Mouse (Mus musculus) midbrain, embryonic 10.5 days (tissue): ENCODE data around the gene Slc9a2. TPM values are rescaled to one million over a fixed set of nuclear protein-coding genes. Genes with fewer than 3 reads are reported as not detected.

Experiments used
- DNase-seq: peaks from one replicate; pipeline ENCODE4 v3.0.0-alpha.2; 2017; ENCODE audit warnings: low spot score
- H3K27ac ChIP-seq: fragments of 300-500 bp; sonication (generic); replicated peaks from 2 replicates; pipeline ENCODE4 v1.5.1; 2016; ENCODE audit warnings: mild to moderate bottlenecking
- H3K27me3 ChIP-seq: fragments of 300-500 bp; sonication (generic); 2 replicates; pipeline ENCODE4 v1.6.1; 2016; ENCODE audit warnings: low read depth, mild to moderate bottlenecking; ENCODE audit not compliant: poor library complexity, severe bottlenecking
- H3K36me3 ChIP-seq: fragments of 300-500 bp; sonication (generic); 2 replicates; pipeline ENCODE4 v1.6.1; 2016; ENCODE audit warnings: mild to moderate bottlenecking, moderate library complexity
- H3K4me1 ChIP-seq: fragments of 300-500 bp; sonication (generic); 2 replicates; pipeline ENCODE4 v1.6.1; 2016
- H3K4me3 ChIP-seq: fragments of 300-500 bp; sonication (generic); 2 replicates; pipeline ENCODE4 v1.5.1; 2016; ENCODE audit warnings: mild to moderate bottlenecking, moderate library complexity
- H3K9me3 ChIP-seq: fragments of 300-500 bp; sonication (generic); replicated peaks from 2 replicates; pipeline ENCODE4 v1.6.1; 2016; ENCODE audit warnings: mild to moderate bottlenecking
- WGBS: fragments of 180-500 bp; shearing (Covaris S2); methylation state at CpG from one replicate; pipeline ENCODE4 v1.1.7; 2016; 5-methylcytosine and 5-hydroxymethylcytosine counted together
- polyA plus RNA-seq: library from polyadenylated mRNA; unstranded; fragments of >200 nt; fragmentation: Nextera tagmentation; extraction: Ambion mirVana; gene quantifications from 2 replicates; pipeline ENCODE4 v1.2.1, GENCODE M21; 2016

The Slc9a2 gene
- polyA plus RNA-seq, 1 experiment from 2014 or later: 0.02 TPM

DNA sequence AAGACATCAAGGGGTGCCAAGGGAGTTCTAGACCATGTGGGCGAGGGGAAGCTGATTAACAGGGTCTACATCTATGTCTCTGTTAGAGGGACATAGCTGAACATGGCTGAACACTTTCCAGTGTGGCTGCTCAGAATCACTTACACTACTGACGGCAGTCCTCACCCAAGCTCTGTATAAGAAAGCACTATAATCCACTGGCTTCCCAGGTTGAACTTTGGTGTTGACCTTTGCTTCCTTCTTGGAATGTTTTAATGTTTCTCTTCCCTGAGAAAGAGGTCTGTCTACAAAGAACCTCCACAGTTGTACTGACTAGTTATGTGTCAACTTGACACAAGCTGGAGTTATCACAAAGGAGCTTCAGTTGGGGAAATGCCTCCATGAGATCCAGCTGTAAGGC is 95.7 kb downstream of the Slc9a2 start:
- Histone ChIP-seq H3K36me3 (peaks cover 24% of the 10 kb centered on the region), H3K27me3 (no peaks in the 10 kb centered on the region), H3K4me3 (no peak overlapping the region), H3K9me3 (peaks cover 11% of the 10 kb centered on the region), H3K27ac (no peak overlapping the region), H3K4me1 (no peaks in the 10 kb centered on the region)
- DNase-seq: no peak
- WGBS: 67% methylated on average over 2 of the region's 2 CpGs

- H3K27me3 ChIP-seq: no peaks in the 10 kb centered on the region
- no peak overlapping the region for H3K27ac ChIP-seq
- no peak for DNase-seq
- WGBS: 94% methylated on average over 3 of the region's 3 CpGs
- peaks cover 11% of the 10 kb centered on the region for H3K9me3 ChIP-seq
- H3K4me1 ChIP-seq: no peaks in the 10 kb centered on the region
- peaks cover 24% of the 10 kb centered on the region for H3K36me3 ChIP-seq
- no peak overlapping the region for H3K4me3 ChIP-seq
Observed at GRCm38 (mm10) chr1:40776763-40777162, 96.4 kb downstream of the Slc9a2 start.

DNA sequence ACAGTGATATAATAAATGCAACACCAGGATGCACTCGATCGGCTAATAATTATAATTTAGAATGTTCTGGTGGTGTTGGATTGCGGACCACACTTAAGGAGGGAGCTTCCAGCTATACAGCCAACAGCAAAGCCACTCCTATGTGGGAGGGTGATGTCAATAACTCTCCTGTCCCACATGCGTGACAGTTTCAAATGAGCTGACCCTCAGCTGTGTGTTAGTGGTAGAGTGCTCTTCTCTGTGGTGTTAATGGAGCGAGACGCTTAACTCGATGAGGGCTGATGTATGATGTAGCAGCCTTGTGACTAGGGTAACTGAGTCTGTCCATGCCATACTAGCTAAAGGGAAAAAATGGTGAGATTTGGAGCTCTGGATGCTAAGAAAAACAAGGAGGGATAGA is 103.1 kb downstream of the Slc9a2 start:
- Histone ChIP-seq H3K9me3 (peaks cover 10% of the 10 kb centered on the region), H3K36me3 (peaks cover 16% of the 10 kb centered on the region), H3K4me3 (no peak overlapping the region), H3K27me3 (no peaks in the 10 kb centered on the region), H3K4me1 (no peaks in the 10 kb centered on the region), H3K27ac (no peak overlapping the region)
- DNase-seq: no peak
- WGBS: 94% methylated on average over 7 of the region's 7 CpGs

DNA sequence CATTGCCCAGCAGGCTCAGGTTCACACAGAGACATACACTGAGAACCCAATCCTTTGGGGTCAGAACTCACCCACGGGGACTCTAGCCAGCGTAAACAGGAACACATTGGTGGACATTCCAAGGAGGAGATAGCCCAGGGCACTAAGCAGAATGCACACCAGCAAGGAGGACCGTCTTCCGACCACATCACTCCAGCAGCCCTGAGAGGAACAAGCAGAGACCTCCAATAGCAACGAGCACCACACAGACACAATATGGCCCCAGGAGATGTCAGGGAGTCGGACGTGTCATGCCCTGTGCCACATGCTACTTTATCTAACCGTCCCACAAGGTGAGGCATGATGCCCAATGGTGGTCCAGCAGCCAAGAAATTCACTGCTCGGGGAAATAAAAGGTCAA is 103.9 kb downstream of the Slc9a2 start:
- Histone ChIP-seq H3K27ac (no peak overlapping the region), H3K36me3 (peaks cover 8% of the 10 kb centered on the region), H3K27me3 (no peaks in the 10 kb centered on the region), H3K9me3 (peaks cover 2% of the 10 kb centered on the region; the same call in 1 of the 2 replicates), H3K4me1 (no peaks in the 10 kb centered on the region), H3K4me3 (no peak overlapping the region)
- DNase-seq: no peak
- WGBS: 92% methylated on average over 9 of the region's 9 CpGs

GRCm38 (mm10) chr1:40785876-40786445 is 105.6 kb downstream of the Slc9a2 start:
- H3K4me3 ChIP-seq: no peak overlapping the region
- H3K4me1 ChIP-seq: peaks cover 13% of the 10 kb centered on the region
- no peaks in the 10 kb centered on the region for H3K27me3 ChIP-seq
- no peaks in the 10 kb centered on the region for H3K9me3 ChIP-seq
- DNase-seq: no peak
- WGBS: 90% methylated on average over 11 of the region's 11 CpGs
- H3K27ac ChIP-seq: no peak overlapping the region
- H3K36me3 ChIP-seq: no peaks in the 10 kb centered on the region

DNA sequence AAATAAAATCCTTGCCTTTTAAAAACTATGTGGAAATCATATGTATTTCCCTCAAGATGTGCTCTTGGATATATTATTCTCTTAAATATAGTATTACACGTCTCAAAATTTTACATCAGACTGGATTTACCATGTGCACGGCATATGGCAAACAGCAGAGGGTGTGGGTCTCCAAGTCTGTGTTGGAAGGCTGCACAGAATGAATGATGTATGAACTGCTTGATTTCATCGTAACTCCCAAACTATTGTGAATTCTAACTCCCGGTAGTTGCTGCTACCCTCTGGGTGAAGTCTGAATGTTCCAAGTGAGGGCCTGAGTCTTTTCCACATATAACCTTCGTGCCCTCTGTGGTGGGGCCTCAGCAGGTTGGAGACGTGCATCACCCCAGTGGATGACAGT is 108.6 kb downstream of the Slc9a2 start:
- Histone ChIP-seq H3K9me3 (no peaks in the 10 kb centered on the region), H3K36me3 (no peaks in the 10 kb centered on the region), H3K4me3 (no peak overlapping the region), H3K4me1 (peaks cover 16% of the 10 kb centered on the region), H3K27me3 (no peaks in the 10 kb centered on the region), H3K27ac (no peak overlapping the region)
- DNase-seq: no peak
- WGBS: 90% methylated on average over 6 of the region's 6 CpGs

DNA sequence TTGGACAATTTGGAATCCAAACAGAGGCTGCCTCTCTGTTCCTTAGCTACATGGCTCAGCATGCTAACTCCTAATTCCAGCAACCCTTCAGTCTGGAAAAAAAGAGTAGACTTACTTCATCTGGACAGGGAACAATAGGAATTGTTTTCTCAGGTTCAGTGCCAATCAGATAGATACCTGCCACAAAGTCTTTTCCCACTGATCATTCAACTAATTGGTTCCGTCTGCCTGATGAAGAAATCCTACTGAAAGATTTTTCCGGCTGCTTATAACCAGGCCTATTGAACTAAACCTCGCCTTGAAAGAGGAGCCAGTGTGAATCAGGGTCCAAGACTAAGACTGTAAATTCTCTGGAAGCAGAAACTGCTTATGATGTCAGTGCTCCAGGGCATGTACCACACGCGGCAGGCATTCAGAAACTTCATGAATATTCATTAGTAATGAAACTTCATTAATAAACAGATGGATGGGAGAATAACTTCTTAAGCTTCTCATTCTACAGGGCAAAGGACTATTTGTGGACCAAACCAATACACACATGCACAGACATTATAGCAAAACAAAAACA is 109.4 kb downstream of the Slc9a2 start:
- DNase-seq: no peak
- no peak overlapping the region; the same call in 1 of the 2 replicates for H3K27ac ChIP-seq

DNA sequence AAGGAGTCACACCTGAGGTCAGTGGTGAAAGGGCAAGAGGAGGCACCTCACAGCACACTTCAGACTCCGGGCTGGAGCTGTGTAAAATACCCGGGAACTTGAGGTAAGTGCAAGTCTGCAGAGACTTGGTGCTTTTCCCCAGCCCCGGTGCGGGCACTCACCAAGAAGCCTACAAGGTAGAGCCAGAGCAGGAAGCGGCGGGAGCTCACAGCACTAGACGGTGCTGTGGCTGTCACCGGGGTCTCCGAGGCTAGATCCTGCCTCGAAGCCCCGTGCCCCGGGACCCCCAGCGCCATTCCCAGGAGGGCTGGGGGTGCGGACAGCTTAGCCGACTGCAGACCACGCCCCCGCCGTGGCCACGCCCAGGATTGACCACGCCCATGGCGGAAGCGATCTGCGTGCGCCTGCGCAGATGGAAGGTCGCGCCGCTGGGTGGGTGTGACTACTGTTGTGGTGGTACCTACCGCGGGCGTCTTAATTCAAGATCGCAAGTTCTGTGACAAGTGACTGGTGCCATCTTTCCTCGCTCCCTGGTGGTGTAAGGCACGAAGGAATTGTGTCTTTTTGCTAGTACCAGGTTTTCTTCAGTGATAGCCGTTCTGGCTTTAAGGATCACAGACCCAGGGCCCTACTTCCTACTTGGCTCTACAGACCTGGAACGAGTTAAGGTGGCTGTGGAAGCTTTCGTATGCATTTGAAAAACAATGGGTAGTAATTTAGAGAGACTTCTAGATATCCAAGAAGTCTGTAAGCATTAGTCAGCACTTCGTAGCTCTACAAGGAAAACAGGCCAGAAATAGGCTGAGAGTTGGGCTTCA is 110.2 kb downstream of the Slc9a2 start, which contains the start of gene Mfsd9:
Gene Mfsd9 (minus strand): TSS at position 364 of the 818 bp plus-strand sequence.
- WGBS: 6% methylated on average over 38 of the region's 38 CpGs
- Histone ChIP-seq H3K9me3 (no peaks in the 10 kb centered on the region), H3K27ac (peak within 1 kb of the TSS; percentile 75), H3K36me3 (no peaks in the 10 kb centered on the region), H3K4me3 (peak within 1 kb of the TSS; percentile 73), H3K27me3 (no peaks in the 10 kb centered on the region), H3K4me1 (peaks cover 16% of the 10 kb centered on the region)
- peak; percentile 93 for DNase-seq

More for the DNA sequence above, 109.4 kb downstream of the Slc9a2 start:
- Histone ChIP-seq H3K27me3 (no peaks in the 10 kb centered on the region), H3K4me1 (peaks cover 16% of the 10 kb centered on the region), H3K9me3 (no peaks in the 10 kb centered on the region), H3K4me3 (peak overlapping the region; percentile 73), H3K36me3 (no peaks in the 10 kb centered on the region)
- 45% methylated on average over 5 of the region's 5 CpGs for WGBS

DNA sequence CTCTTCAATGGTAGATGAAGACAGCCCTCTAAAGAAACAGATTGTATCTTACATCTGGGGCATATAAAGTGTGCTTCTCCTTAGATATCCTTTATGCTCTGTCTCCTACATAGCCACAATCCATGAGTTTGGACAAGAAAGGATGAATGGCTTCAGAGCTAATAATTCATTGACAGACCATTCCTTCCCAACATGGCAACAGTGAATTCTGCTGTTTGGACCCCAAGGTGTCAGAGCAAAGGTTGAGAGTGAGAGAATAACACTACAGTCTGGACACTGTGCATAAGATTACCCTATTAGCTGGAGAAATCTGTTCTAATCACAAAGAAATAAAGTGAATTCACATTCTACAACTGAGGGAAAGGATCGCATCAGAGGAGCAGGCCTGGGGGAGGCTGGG is 115.1 kb downstream of the Slc9a2 start:
- H3K27me3 ChIP-seq: no peaks in the 10 kb centered on the region
- H3K4me1 ChIP-seq: peaks cover 7% of the 10 kb centered on the region
- 92% methylated on average over 1 of the region's 1 CpGs for WGBS
- no peak overlapping the region for H3K27ac ChIP-seq
- no peak overlapping the region for H3K4me3 ChIP-seq
- DNase-seq: no peak
- no peaks in the 10 kb centered on the region for H3K36me3 ChIP-seq
- no peaks in the 10 kb centered on the region for H3K9me3 ChIP-seq

DNA sequence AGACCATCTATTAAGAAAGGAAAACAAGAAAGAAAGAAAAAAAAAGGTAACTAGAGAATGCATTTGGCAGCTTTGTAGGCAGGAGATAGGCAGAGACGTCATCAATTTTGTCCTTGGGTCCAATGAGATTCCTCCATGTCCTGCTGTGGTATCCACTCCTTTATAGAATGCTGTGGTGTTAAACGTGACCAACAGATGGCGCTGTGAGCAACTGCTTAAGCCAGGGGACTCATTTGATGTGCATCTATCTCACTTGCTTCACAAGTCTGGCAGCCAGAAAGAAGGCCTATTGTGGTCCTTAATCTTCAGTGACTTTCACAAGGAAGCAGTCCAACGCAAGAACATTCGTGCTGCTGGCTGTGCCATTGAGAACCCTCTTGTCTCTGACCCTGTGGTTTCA is 117.0 kb downstream of the Slc9a2 start:
- Histone ChIP-seq H3K4me1 (no peaks in the 10 kb centered on the region), H3K27me3 (no peaks in the 10 kb centered on the region), H3K36me3 (no peaks in the 10 kb centered on the region), H3K27ac (no peak overlapping the region), H3K4me3 (no peak overlapping the region), H3K9me3 (no peaks in the 10 kb centered on the region)
- peak; percentile 64 for DNase-seq
- WGBS: 16% methylated on average over 5 of the region's 5 CpGs

GRCm38 (mm10) chr1:40799121-40799520 is 118.7 kb downstream of the Slc9a2 start:
- Histone ChIP-seq H3K4me1 (no peaks in the 10 kb centered on the region), H3K4me3 (no peak overlapping the region), H3K27ac (no peak overlapping the region), H3K27me3 (no peaks in the 10 kb centered on the region), H3K36me3 (no peaks in the 10 kb centered on the region), H3K9me3 (no peaks in the 10 kb centered on the region)
- 88% methylated on average over 8 of the region's 8 CpGs for whole genome bisulfite sequencing
- no peak for DNase-seq

GRCm38 (mm10) chr1:40800908-40801307 is 120.5 kb downstream of the Slc9a2 start:
- H3K27me3 ChIP-seq: no peaks in the 10 kb centered on the region
- no peaks in the 10 kb centered on the region for H3K9me3 ChIP-seq
- H3K36me3 ChIP-seq: no peaks in the 10 kb centered on the region
- H3K4me3 ChIP-seq: no peak overlapping the region
- DNase-seq: no peak
- 85% methylated on average over 5 of the region's 5 CpGs for WGBS
- no peaks in the 10 kb centered on the region for H3K4me1 ChIP-seq
- H3K27ac ChIP-seq: no peak overlapping the region

DNA sequence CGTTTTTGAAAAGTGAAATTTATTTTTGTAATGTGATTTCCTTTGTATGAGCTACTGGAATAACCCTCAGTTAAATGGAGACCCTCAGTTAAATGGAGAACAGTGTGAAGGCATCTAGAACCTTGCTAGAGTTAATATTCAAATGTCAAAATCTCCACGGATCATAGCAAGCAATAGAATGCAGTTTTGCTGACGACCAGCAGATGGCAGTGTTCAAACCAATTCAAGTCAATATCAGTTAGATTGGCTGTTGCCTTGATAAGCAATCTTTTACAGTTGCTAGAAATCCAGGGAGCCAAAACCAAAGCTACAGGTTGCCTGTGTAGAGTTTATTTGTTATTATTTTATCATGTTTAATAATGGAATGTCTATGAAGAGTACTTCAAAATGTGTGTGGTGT is 122.4 kb downstream of the Slc9a2 start:
- DNase-seq: peak; percentile 26
- H3K4me3 ChIP-seq: no peak overlapping the region
- no peaks in the 10 kb centered on the region for H3K4me1 ChIP-seq
- WGBS: 26% methylated on average over 3 of the region's 3 CpGs
- no peaks in the 10 kb centered on the region for H3K36me3 ChIP-seq
- H3K27ac ChIP-seq: no peak overlapping the region
- no peaks in the 10 kb centered on the region for H3K27me3 ChIP-seq
- no peaks in the 10 kb centered on the region for H3K9me3 ChIP-seq
